Mouse (Mus musculus): ENCODE results near the gene Eps8l1.

DNA sequence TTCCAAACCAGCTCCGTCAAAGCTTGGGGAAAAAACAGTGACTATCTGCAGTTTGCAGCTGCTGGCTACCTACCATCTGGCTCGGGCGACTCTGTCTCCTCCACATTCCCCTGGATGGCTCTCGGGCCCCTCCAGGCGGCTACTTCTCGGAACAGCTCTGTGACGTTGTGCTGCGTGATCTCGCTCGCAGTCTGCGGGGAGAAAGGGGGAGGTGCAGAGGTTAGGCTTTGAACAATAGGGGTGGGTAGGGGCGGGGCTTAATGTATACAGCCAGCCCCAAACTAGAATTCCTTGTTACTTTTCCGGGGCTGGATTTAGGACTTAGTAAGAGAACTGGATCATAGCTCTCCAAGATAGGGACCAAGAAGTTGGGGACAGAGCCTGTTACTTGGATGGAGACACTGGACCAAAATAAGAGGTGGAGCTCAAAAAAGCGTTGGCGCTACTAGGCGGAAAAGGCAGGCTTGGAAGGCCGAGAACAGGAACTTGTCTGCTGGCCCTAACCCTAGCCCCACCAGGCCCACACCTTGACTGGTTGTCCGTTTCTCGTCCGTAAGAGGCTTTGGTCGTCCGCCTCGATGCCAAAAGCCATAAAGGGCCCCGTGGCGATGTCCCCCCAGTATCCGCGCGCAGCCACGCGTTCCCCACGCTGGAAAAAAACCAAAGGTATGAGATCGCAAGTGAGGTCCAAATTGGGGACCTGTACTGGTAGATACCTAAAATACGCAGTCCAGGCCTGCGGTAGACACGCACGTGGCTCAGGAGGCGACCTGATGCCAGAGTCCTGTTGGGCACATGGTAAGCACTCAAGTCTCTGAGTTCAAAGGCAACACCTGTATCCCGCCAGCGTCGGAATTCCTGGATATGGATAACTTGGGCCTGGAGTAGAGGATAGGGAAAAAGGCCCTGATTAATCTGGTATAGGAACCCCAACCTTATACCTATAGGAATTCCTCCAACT is 66.1 kb downstream of the Eps8l1 start:
- TF ChIP-seq CTCF (IDR thresholded peaks at IDR 0.05; ENCODE audit: low read depth, low read length) (peak; percentile 67), POLR2A (IDR thresholded peaks at IDR 0.05; ENCODE audit: insufficient read depth, low read length) (peak; percentile 6)
